Mouse (Mus musculus): Measurements from ENCODE around the gene Maml3. TPM values are rescaled to one million over a fixed set of nuclear protein-coding genes. Genes with fewer than 3 reads are reported as not detected.

The Maml3 gene
- polyA plus RNA-seq, 1 experiment: 12.7 TPM

- TF ChIP-seq POLR2A (IDR thresholded peaks at IDR 0.05; ENCODE audit: borderline replicate concordance, extremely low read depth, insufficient read depth, insufficient read length, poor library complexity, severe bottlenecking) (no peak), CTCF (IDR thresholded peaks at IDR 0.05; ENCODE audit: borderline replicate concordance, extremely low read depth, insufficient read depth, insufficient read length) (no peak)
- DNase-seq (ENCODE audit: low read depth): peak; percentile 71
Measured at GRCm38 (mm10) chr3:51748436-51749376, 356.2 kb downstream of the Maml3 start.

- TF ChIP-seq CTCF (IDR thresholded peaks at IDR 0.05; ENCODE audit: borderline replicate concordance, extremely low read depth, insufficient read depth, insufficient read length) (no peak), POLR2A (IDR thresholded peaks at IDR 0.05; ENCODE audit: borderline replicate concordance, extremely low read depth, insufficient read depth, insufficient read length, poor library complexity, severe bottlenecking) (no peak)
- DNase-seq (ENCODE audit: low read depth): peak; percentile 44
Measured at GRCm38 (mm10) chr3:51746816-51747215, 358.1 kb downstream of the Maml3 start.

DNA sequence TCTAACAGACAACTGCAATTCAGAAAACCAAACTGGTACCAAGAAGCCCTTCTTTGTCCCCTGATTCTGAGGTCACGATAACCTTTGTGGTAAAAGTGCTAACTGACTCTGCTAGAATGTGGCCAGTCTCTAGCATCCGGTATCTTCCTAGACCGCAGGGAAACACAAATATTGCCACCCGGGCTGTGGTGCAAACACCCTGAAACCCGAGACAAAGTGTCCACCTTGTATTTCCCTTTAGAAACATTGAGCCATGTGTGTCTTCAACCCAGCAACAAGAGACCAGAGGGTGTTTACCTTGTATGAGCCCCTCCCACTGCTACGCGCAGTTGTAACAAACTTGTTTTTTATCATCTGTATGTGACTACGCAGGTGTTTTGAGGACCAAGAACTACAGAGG lies 359.7 kb downstream of the Maml3 start:
- no peak for DNase-seq (ENCODE audit: low read depth)
- TF ChIP-seq CTCF (IDR thresholded peaks at IDR 0.05; ENCODE audit: borderline replicate concordance, extremely low read depth, insufficient read depth, insufficient read length) (no peak), POLR2A (IDR thresholded peaks at IDR 0.05; ENCODE audit: borderline replicate concordance, extremely low read depth, insufficient read depth, insufficient read length, poor library complexity, severe bottlenecking) (no peak)

DNA sequence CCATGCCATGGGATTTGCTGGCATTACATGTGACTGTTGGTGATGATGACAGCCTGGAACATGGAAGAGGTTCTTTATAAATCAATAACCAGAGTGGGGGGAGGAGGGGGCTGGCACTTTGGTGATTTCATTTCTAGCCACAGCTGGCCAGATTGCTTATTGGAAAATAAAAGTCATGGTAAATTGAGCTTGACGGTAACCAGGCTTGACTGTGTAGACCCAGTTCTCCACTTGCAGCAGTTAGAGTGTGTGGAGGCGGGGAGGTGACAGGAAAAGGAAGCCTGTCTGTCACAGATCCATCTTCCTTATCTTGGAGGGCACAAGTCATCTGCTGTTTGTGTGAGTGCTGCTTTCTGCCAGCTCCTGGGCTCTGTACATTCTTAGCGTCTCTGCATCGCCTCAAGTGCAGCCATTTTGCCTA lies 360.5 kb downstream of the Maml3 start:
- TF ChIP-seq CTCF (IDR thresholded peaks at IDR 0.05; ENCODE audit: borderline replicate concordance, extremely low read depth, insufficient read depth, insufficient read length): no peak
- TF ChIP-seq POLR2A (IDR thresholded peaks at IDR 0.05; ENCODE audit: borderline replicate concordance, extremely low read depth, insufficient read depth, insufficient read length, poor library complexity, severe bottlenecking): no peak

GRCm38 (mm10) chr3:51742405-51742804 lies 362.5 kb downstream of the Maml3 start:
- DNase-seq (ENCODE audit: low read depth): no peak
- TF ChIP-seq POLR2A (IDR thresholded peaks at IDR 0.05; ENCODE audit: borderline replicate concordance, extremely low read depth, insufficient read depth, insufficient read length, poor library complexity, severe bottlenecking): no peak
- no peak for TF ChIP-seq CTCF (IDR thresholded peaks at IDR 0.05; ENCODE audit: borderline replicate concordance, extremely low read depth, insufficient read depth, insufficient read length)

More for the DNA sequence above, 360.5 kb downstream of the Maml3 start:
- no peak for DNase-seq (ENCODE audit: low read depth)

DNA sequence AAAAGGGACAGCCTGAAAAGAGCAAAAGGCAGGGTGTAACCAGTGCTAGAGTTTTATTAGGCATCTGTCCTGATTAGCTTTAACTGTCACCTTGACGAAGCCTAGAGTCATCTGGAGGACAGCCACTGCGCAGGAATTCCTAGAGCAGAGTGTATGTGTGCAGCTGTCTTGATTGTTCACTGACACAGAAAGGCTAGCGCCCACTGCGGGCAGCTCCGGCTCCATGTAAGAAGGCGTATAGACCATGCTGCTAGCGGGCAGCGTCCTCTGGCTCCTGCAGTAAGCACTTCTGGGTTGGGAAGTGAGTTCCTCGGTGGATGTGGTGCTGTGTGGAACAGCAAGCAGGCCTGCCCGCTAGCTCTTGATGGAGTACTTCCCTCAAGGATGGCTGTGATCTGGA lies 363.1 kb downstream of the Maml3 start:
- DNase-seq (ENCODE audit: low read depth): peak; percentile 72
- TF ChIP-seq CTCF (IDR thresholded peaks at IDR 0.05; ENCODE audit: borderline replicate concordance, extremely low read depth, insufficient read depth, insufficient read length): no peak
- TF ChIP-seq POLR2A (IDR thresholded peaks at IDR 0.05; ENCODE audit: borderline replicate concordance, extremely low read depth, insufficient read depth, insufficient read length, poor library complexity, severe bottlenecking): no peak

GRCm38 (mm10) chr3:51739835-51740112 lies 365.1 kb downstream of the Maml3 start:
- DNase-seq (ENCODE audit: low read depth): no peak
- TF ChIP-seq POLR2A (IDR thresholded peaks at IDR 0.05; ENCODE audit: borderline replicate concordance, extremely low read depth, insufficient read depth, insufficient read length, poor library complexity, severe bottlenecking) (no peak), CTCF (IDR thresholded peaks at IDR 0.05; ENCODE audit: borderline replicate concordance, extremely low read depth, insufficient read depth, insufficient read length) (no peak)

DNA sequence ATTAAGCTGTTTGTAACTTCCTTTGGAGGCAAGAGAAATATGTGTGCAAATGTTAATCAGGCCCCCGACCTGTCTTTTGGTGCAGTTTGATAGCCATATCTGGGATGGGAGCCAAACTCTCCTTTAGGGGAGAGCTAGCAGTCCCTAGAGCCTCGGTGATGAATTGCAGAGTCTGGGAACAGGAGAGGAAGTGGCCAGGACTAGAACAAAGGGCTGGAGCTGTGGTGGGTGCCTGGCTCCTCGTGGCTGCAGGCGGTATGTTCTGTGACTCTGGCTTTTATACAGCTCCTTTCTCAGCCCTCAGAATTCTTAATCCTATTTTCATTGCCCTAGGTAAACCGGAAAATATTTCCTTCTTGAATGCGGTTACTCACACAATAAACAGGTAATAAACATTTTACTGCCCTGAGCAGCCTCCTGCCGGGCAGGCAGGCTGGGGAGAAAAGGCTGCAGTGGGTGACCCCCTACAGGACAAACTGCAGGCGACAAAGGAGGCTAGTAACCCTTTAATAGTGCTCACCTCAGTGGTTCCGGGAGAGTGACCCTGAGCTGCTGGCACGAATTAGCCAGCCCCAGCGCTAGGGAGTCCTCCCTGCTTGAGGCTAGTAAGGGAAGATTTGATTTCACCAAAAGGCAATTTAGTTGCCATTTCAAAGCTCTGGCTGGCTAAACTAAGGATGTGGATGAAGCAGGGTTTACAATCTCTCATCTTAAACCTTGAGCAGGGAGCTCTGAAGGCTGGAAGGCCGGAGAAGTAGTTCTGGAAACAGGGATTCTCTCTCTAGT lies 365.6 kb downstream of the Maml3 start:
- no peak for TF ChIP-seq POLR2A (IDR thresholded peaks at IDR 0.05; ENCODE audit: borderline replicate concordance, extremely low read depth, insufficient read depth, insufficient read length, poor library complexity, severe bottlenecking)
- TF ChIP-seq CTCF (IDR thresholded peaks at IDR 0.05; ENCODE audit: borderline replicate concordance, extremely low read depth, insufficient read depth, insufficient read length): peak; percentile 40; the same call in 1 of the 2 replicates
- peak; percentile 89 for DNase-seq (ENCODE audit: low read depth)

GRCm38 (mm10) chr3:51733685-51734084 lies 371.2 kb downstream of the Maml3 start:
- TF ChIP-seq CTCF (IDR thresholded peaks at IDR 0.05; ENCODE audit: borderline replicate concordance, extremely low read depth, insufficient read depth, insufficient read length) (no peak), POLR2A (IDR thresholded peaks at IDR 0.05; ENCODE audit: borderline replicate concordance, extremely low read depth, insufficient read depth, insufficient read length, poor library complexity, severe bottlenecking) (no peak)
- DNase-seq (ENCODE audit: low read depth): no peak

DNA sequence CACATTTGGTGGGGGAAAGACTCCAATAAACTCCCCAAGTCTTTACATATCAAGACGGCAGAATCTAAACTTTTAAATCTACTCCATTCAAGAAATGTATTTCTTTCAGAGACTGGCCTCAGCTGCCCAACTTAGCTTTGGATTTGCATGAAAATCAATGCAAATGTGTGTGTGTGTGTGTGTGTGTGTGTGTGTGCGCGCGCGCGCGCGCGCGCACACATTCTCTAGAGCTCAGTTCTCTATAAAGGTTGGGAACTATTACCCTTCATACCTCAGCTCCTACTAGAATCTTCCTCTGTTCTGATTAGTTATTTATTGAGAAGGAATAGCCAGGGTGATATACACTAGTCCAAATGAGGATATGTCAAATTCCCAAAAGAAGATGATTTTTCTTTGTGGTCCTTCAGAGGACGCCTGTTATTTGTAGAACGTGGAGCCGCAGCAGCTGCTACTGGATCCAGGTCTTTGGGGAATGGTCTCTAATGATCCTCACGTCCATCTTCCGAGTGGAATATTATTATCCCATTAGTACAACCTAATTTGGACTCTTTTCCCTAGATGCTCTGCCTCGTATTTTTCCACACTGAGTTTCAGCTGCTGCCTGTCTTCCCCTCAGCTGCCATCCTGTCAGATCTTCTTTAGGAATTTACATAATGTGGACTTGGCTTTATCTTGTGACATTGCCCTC lies 372.8 kb downstream of the Maml3 start:
- no peak for TF ChIP-seq POLR2A (IDR thresholded peaks at IDR 0.05; ENCODE audit: borderline replicate concordance, extremely low read depth, insufficient read depth, insufficient read length, poor library complexity, severe bottlenecking)
- TF ChIP-seq CTCF (IDR thresholded peaks at IDR 0.05; ENCODE audit: borderline replicate concordance, extremely low read depth, insufficient read depth, insufficient read length): no peak
- DNase-seq (ENCODE audit: low read depth): peak; percentile 65

DNA sequence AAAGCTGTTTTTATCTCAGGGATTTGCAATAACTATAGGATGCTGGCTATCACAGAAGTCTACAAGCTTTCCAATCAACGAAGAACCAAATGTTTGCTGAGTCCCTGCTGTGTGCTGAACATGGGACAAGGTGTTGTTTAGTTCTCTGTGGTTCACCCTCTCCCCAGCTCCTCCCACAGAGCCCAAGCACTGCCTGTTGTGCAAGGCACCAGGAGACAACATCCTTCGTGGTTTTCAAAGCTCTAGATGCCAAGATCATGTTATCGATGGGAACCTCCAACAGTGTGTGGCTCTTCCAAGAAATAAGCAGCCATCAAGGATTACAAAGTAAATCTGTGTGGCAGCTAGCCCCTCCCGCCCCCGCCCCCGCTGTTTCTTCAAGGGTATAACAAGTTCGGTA lies 374.2 kb downstream of the Maml3 start:
- TF ChIP-seq CTCF (IDR thresholded peaks at IDR 0.05; ENCODE audit: borderline replicate concordance, extremely low read depth, insufficient read depth, insufficient read length): no peak
- TF ChIP-seq POLR2A (IDR thresholded peaks at IDR 0.05; ENCODE audit: borderline replicate concordance, extremely low read depth, insufficient read depth, insufficient read length, poor library complexity, severe bottlenecking): no peak
- DNase-seq (ENCODE audit: low read depth): no peak

Measured in brain, embryonic 14.5 days (tissue).